Mouse (Mus musculus) hindbrain, embryonic 14.5 days (tissue): ENCODE measurements around the gene Dlg4. TPM values are rescaled to one million over a fixed set of nuclear protein-coding genes. Genes with fewer than 3 reads are reported as not detected.

Source experiments
- ATAC-seq: fragments of 200-750 bp; cut with Nextera tagmentation; 2 replicates; pipeline ENCODE4 v1.8.0; 2017; ENCODE audit warnings: moderate number of reproducible peaks, mild to moderate bottlenecking, moderate TSS enrichment, moderate library complexity; ENCODE audit not compliant: low FRiP score
- DNase-seq: peaks from one replicate; pipeline ENCODE4 v3.0.0-alpha.2; 2015; ENCODE audit warnings: low spot score
- H3K27ac ChIP-seq: fragments of 300-500 bp; sonication (generic); 2 replicates; pipeline ENCODE4 v1.5.1; 2014; ENCODE audit warnings: mild to moderate bottlenecking, moderate library complexity
- H3K27me3 ChIP-seq: fragments of 300-500 bp; sonication (generic); 2 replicates; pipeline ENCODE4 v1.6.1; 2014; ENCODE audit warnings: mild to moderate bottlenecking, low read length, mixed read lengths; ENCODE audit not compliant: control insufficient read depth, insufficient read depth
- H3K36me3 ChIP-seq: fragments of 300-500 bp; sonication (generic); replicated peaks from 2 replicates; pipeline ENCODE4 v1.6.1; 2014; ENCODE audit not compliant: control insufficient read depth, insufficient read depth
- H3K4me1 ChIP-seq: fragments of 300-500 bp; sonication (generic); replicated peaks from 2 replicates; pipeline ENCODE4 v1.6.1; 2014; ENCODE audit warnings: antibody characterized with exemption, low read length, mixed read lengths; ENCODE audit not compliant: control insufficient read depth, insufficient read depth
- H3K4me2 ChIP-seq: fragments of 300-500 bp; sonication (generic); replicated peaks from 2 replicates; pipeline ENCODE4 v1.6.1; 2014; ENCODE audit warnings: mild to moderate bottlenecking, moderate library complexity
- H3K4me3 ChIP-seq: fragments of 300-500 bp; sonication (generic); replicated peaks from 2 replicates; pipeline ENCODE4 v1.5.1; 2014; ENCODE audit warnings: mild to moderate bottlenecking, low read length
- H3K9ac ChIP-seq: fragments of 300-500 bp; sonication (generic); 2 replicates; pipeline ENCODE4 v1.6.1; 2014
- H3K9me3 ChIP-seq: fragments of 300-500 bp; sonication (generic); 2 replicates; pipeline ENCODE4 v1.6.1; 2016; ENCODE audit warnings: low read length; ENCODE audit not compliant: control insufficient read depth
- WGBS: fragments of 180-500 bp; shearing (Covaris S2); extraction: QIAGEN DNeasy Blood & Tissue Kit; methylation state at CpG from one replicate; pipeline ENCODE4 v1.1.7; 2014; 5-methylcytosine and 5-hydroxymethylcytosine counted together
- polyA plus RNA-seq: library from polyadenylated mRNA; unstranded; fragments of >200 nt; fragmentation: Nextera tagmentation; extraction: Ambion mirVana; gene quantifications from 2 replicates; pipeline ENCODE4 v1.2.1, GENCODE M21; 2014

Dlg4 gene
- polyA plus RNA-seq, 1 experiment from 2014 or later, result 26.6 TPM

- WGBS, result under 1% methylated on average over 40 of the region's 40 CpGs
- DNase-seq (peak; percentile 97), ATAC-seq (peak; percentile 88)
- H3K27me3 ChIP-seq, result no peaks in the 10 kb centered on the region
- H3K9ac ChIP-seq, result peak overlapping the region; percentile 94
- no peaks in the 10 kb centered on the region for H3K9me3 ChIP-seq
- H3K27ac ChIP-seq, result peak overlapping the region; percentile 95
- H3K4me3 ChIP-seq, result peak overlapping the region; percentile 81
- no peaks in the 10 kb centered on the region for H3K36me3 ChIP-seq
- H3K4me1 ChIP-seq, result peaks cover 68% of the 10 kb centered on the region
- H3K4me2 ChIP-seq, result peak overlapping the region; percentile 90
These were observed 4.8 kb downstream of the Dlg4 start for GRCm38 (mm10) chr11:70021264-70022132.

- Histone ChIP-seq H3K27me3 (no peaks in the 10 kb centered on the region), H3K4me2 (peak overlapping the region; percentile 62), H3K4me3 (peak overlapping the region; percentile 39), H3K4me1 (peaks cover 81% of the 10 kb centered on the region), H3K27ac (peak overlapping the region; percentile 74), H3K9ac (peak overlapping the region; percentile 64), H3K9me3 (no peaks in the 10 kb centered on the region), H3K36me3 (no peaks in the 10 kb centered on the region)
- DNase-seq (peak; percentile 67), ATAC-seq (no peak)
- 6% methylated on average over 19 of the region's 29 CpGs for WGBS
These were observed 6.9 kb downstream of the Dlg4 start for GRCm38 (mm10) chr11:70023481-70024150.

DNA sequence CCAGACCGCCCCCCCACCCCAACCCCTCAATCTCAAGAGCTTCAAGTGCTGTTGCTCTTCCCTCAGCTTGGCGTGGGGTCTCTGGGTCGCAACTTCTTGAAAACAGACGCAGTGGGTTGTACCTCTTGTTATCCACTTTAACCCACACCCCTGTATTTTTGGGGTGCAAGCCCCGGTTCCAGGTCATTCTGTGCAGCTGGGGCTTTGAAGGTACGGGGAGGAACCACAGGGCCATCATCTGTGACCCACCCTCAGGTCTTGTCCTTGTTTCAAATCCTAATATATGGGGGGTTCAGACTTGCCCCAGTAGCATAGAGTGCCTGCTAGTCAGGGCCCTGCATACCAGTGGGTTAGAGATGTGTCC, 7.4 kb downstream of the Dlg4 start:
- DNase-seq (no peak), ATAC-seq (no peak)
- Histone ChIP-seq H3K4me2 (peak overlapping the region; percentile 62), H3K9me3 (no peaks in the 10 kb centered on the region), H3K4me3 (peak overlapping the region; percentile 39), H3K27ac (peak overlapping the region; percentile 74), H3K4me1 (peaks cover 83% of the 10 kb centered on the region), H3K27me3 (no peaks in the 10 kb centered on the region), H3K36me3 (no peaks in the 10 kb centered on the region), H3K9ac (peak overlapping the region; percentile 64)
- 11% methylated on average over 5 of the region's 6 CpGs for WGBS

DNA sequence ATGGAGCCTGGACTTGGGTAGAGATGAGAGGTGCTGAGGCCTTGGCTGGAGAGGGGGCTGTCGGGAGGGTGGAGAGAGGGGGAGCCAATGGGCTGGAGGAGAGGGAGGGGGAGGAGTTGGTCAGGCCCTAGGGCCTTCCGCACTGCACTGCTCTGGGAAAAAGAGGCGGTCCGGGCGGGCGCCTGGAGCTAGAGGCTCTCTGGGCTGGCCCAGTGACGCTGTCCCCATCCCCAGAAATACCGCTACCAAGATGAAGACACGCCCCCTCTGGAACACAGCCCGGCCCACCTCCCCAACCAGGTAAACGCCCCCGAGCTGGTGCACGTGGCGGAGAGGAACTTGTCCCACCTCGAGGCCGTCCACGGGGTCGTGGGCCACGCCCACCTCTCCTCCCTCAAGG, 9.9 kb downstream of the Dlg4 start:
- peak overlapping the region; percentile 16 for H3K4me3 ChIP-seq
- H3K27me3 ChIP-seq, result no peaks in the 10 kb centered on the region
- 1% methylated on average over 19 of the region's 19 CpGs for WGBS
- ATAC-seq (no peak), DNase-seq (no peak)
- no peaks in the 10 kb centered on the region for H3K9me3 ChIP-seq
- peaks cover 79% of the 10 kb centered on the region for H3K4me1 ChIP-seq
- peak overlapping the region; percentile 62 for H3K4me2 ChIP-seq
- peak overlapping the region; percentile 93 for H3K27ac ChIP-seq
- H3K36me3 ChIP-seq, result peaks cover 11% of the 10 kb centered on the region
- H3K9ac ChIP-seq, result peak overlapping the region; percentile 59; the same call in 1 of the 2 replicates

GRCm38 (mm10) chr11:70027397-70027796, 10.7 kb downstream of the Dlg4 start:
- 31% methylated on average over 9 of the region's 9 CpGs for WGBS
- H3K4me1 ChIP-seq, result peaks cover 74% of the 10 kb centered on the region

DNA sequence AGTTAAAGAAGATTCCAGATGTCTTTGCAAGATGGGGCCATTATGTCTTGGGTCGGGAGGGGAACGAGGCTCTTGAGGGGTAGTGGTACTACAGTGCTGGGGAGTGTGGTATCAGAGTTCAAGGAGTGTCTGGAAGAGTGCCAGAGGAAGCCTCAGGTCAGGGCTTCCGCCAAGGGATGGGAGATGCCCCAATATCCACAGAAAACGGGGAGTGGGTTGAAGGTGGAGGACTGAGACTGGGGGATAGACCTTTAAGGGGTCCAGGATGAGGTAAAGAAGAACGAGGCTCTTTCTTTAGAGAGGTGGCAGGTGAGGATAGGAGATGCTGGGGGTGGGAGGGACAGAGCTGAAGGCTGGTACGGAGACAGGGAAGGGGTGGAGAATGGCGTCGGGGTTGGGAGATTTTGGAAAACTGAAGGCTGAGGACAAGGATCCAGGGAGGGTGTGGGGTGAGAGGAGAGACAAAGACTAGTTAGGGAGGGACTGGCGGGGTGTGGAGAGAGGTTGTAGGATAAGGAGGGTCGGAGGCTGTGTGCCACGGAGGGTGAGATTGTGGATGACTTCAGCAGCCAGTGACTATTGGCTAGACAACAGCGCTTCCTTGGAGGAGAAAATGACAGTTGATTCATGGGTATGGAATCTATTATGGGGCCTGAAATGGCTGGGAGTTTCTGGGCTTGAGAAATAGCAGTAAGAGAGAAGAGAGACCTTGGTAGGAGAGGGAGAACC, 11.8 kb downstream of the Dlg4 start:
- ATAC-seq, result peak; percentile 6; the same call in 1 of the 2 replicates
- WGBS, result 13% methylated on average over 12 of the region's 12 CpGs
- DNase-seq, result no peak
- peak overlapping the region; percentile 23 for H3K4me3 ChIP-seq
- H3K4me2 ChIP-seq, result peak overlapping the region; percentile 62
- H3K27ac ChIP-seq, result peak overlapping the region; percentile 93
- no peaks in the 10 kb centered on the region for H3K9me3 ChIP-seq
- peaks cover 63% of the 10 kb centered on the region for H3K4me1 ChIP-seq
- H3K27me3 ChIP-seq, result no peaks in the 10 kb centered on the region
- H3K36me3 ChIP-seq, result peaks cover 28% of the 10 kb centered on the region
- H3K9ac ChIP-seq, result peak overlapping the region; percentile 59

More at GRCm38 (mm10) chr11:70027397-70027796, 10.7 kb downstream of the Dlg4 start:
- peak overlapping the region; percentile 59; the same call in 1 of the 2 replicates for H3K9ac ChIP-seq
- no peaks in the 10 kb centered on the region for H3K27me3 ChIP-seq
- H3K9me3 ChIP-seq, result no peaks in the 10 kb centered on the region
- H3K4me2 ChIP-seq, result peak overlapping the region; percentile 62
- peak overlapping the region; percentile 16 for H3K4me3 ChIP-seq
- peak overlapping the region; percentile 93 for H3K27ac ChIP-seq
- peaks cover 17% of the 10 kb centered on the region for H3K36me3 ChIP-seq
- no peak for DNase-seq
- ATAC-seq, result no peak

GRCm38 (mm10) chr11:70029130-70029801, 12.5 kb downstream of the Dlg4 start:
- peak overlapping the region; percentile 23 for H3K4me3 ChIP-seq
- DNase-seq, result peak; percentile 94
- H3K9ac ChIP-seq, result peak overlapping the region; percentile 59
- H3K36me3 ChIP-seq, result peaks cover 35% of the 10 kb centered on the region
- ATAC-seq, result peak; percentile 93
- H3K27me3 ChIP-seq, result no peaks in the 10 kb centered on the region
- H3K9me3 ChIP-seq, result no peaks in the 10 kb centered on the region
- peak overlapping the region; percentile 62 for H3K4me2 ChIP-seq
- peaks cover 58% of the 10 kb centered on the region for H3K4me1 ChIP-seq
- WGBS, result 1% methylated on average over 20 of the region's 20 CpGs
- H3K27ac ChIP-seq, result peak overlapping the region; percentile 93

- H3K4me3 ChIP-seq, result peak overlapping the region; percentile 23
- H3K9ac ChIP-seq, result peak overlapping the region; percentile 59
- H3K27ac ChIP-seq, result peak overlapping the region; percentile 93
- H3K4me1 ChIP-seq, result peaks cover 50% of the 10 kb centered on the region
- H3K4me2 ChIP-seq, result peak overlapping the region; percentile 62
- 14% methylated on average over 11 of the region's 11 CpGs for WGBS
- DNase-seq, result no peak
- H3K27me3 ChIP-seq, result no peaks in the 10 kb centered on the region
- peak; percentile 52 for ATAC-seq
- H3K9me3 ChIP-seq, result no peaks in the 10 kb centered on the region
- peaks cover 42% of the 10 kb centered on the region for H3K36me3 ChIP-seq
These were observed 13.2 kb downstream of the Dlg4 start for GRCm38 (mm10) chr11:70029829-70030550.
